Mouse (Mus musculus) CD8-positive naive resting alpha-beta T cell, adult 2 months (primary cell): Measurements from ENCODE around the gene Vmn2r22.
"Not testable (repeated sequence)": the region's sequence is repeated elsewhere in the genome, so short reads cannot be mapped to it uniquely, and the experiment has no call there.

Experiments used
- DNase-seq, 2 experiments: peaks; one replicate each; pipeline ENCODE4 v3.0.0; 2022; ENCODE audit warnings: low read depth in 2 of 2, low spot score in 2 of 2

Vmn2r22 gene

GRCm38 (mm10) chr6:123650625-123651024 lies at the start of gene Vmn2r22:
TSS of gene Vmn2r22 (minus strand) at chr6:123650725.
- DNase-seq = not testable (repeated sequence)

DNA sequence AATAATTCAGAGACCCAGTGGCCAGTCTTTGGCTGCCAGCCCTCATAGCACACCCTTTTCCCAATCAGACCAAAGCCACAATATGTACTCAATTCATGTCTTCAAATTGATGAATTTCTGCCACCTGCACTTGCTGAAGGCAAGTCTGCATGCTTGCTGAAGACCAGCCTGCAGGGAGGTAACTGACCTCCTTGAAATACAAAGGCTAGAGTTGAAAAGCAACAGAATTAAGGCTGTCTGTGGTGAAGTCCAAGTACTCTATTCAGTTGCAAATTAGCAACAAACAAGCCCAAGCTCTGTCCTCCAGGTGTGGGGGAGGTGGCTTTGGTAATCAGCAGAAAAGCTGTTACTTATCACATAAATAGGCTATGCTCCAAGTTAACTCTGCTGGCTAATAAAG lies 46.7 kb upstream of the Vmn2r22 start:
- no peak for DNase-seq

DNA sequence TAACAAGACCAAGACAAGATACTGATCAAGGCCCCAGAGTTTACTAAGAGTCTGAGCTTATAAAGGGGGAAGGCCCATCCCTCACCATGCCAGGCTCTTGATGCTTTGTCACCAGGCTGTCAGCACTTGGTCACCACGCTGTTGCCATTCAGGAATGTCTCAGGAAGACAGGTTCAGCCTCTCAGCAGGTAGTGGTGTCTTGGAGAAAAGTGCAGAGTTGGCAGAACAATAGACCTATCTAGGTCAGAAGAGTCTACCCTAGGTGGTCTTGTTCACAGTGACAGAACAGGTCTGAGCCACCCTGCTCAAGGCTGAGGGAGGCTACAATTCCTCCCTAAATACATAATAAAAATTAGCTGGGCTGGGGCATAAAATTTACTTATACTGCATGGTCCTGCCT lies 46.1 kb upstream of the Vmn2r22 start:
- not testable (repeated sequence) for DNase-seq

- DNase-seq = no peak
Observed at GRCm38 (mm10) chr6:123657040-123657439, 6.5 kb upstream of the Vmn2r22 start.

DNA sequence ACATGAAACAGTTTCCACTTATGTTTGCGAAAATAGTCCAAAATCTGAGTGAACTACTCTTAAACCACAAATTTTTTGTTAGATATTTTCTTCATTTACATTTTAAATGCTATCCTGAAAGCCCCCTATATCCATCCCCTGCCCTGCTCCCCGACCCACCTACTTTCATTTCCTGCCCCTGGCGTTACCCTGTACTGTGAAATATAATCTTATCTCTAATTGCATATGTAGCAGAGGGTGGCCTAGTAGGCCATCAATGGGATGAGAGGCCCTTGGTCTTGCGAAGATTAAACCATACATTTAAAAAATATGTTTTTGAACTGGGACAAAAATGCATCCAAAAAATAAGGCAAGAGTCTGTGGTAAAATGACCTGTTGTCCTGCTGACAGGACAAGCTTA lies 11.1 kb downstream of the Vmn2r22 start:
- DNase-seq = not testable (repeated sequence)

DNA sequence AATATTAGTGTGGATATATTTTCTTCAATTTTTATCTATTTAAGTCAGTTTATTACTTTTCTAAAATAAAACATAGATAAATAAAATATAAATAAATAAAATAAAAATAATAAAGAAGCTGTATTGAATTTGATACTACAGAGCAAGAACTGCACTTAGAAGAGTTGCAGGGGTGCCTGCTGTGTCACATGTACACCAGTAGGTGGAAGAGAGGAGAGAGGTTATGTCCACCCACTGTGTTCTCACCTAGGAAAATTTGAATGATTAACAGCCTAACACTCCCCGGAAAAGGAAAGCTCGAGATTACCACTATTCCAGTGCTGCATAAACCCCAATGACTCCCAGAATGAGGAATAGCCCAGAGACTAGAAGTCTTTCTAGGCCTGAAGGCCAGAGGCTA lies 26.7 kb downstream of the Vmn2r22 start:
- not testable (repeated sequence) for DNase-seq

DNA sequence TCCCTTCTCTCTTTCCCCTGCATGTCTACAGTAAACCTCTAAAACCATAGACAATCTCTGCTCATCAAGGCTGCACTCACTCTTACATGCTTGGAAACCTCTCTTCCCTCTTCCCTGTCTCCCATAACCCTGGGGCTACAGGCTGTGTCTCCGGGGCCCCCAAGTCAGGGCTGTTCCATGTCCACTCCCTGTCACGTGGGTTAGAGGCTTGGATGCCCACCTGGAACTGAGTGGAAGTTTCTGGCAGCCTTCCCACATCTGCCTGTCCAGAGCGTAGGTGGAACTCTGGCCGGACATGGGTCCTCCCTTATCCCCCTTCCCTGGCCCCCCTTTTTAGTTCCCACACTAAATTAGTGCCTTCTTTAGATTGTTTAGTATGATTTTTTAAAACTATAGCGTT lies 62.2 kb downstream of the Vmn2r22 start:
- not testable (repeated sequence) for DNase-seq

- DNase-seq = not testable (repeated sequence)
Observed at GRCm38 (mm10) chr6:123587796-123588328, 62.7 kb downstream of the Vmn2r22 start.

DNA sequence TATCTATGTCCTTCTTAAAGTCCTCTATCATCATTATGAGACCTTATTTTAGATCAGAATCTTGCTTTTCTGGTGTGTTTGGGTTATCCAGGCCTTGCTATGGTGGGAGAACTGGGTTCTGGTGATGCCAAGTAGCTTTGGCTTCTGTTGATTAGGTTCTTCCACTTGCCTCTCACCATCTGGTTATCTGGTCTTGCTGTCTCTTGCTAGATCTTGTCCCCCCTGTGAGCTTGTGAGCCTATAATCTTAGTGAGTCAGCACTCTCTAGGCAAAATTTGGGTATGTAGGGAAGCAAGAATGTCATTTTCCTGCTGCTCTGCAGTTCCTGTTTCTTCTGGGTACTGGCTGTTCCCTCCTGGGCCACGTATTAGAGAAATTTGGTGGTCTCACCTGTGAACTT lies 66.5 kb downstream of the Vmn2r22 start:
- not testable (repeated sequence) for DNase-seq

- DNase-seq = not testable (repeated sequence)
Observed at GRCm38 (mm10) chr6:123574698-123575097, 75.8 kb downstream of the Vmn2r22 start.
